Mouse (Mus musculus) cerebellum, postnatal 14 days (tissue): ENCODE results near the gene Nktr.
A peak's percentile ranks its signal among the peaks of the same experiment; 100 is the strongest.

Source experiments
- DNase-seq, 2 experiments: peaks; one replicate each; pipeline ENCODE4 v3.0.0; 2021; ENCODE audit warnings: mixed read lengths in 2 of 2

Gene Nktr

GRCm38 (mm10) chr9:121762248-121762647 is 43.3 kb downstream of the Nktr start:
- peak; percentile 22 to 23 for DNase-seq

DNA sequence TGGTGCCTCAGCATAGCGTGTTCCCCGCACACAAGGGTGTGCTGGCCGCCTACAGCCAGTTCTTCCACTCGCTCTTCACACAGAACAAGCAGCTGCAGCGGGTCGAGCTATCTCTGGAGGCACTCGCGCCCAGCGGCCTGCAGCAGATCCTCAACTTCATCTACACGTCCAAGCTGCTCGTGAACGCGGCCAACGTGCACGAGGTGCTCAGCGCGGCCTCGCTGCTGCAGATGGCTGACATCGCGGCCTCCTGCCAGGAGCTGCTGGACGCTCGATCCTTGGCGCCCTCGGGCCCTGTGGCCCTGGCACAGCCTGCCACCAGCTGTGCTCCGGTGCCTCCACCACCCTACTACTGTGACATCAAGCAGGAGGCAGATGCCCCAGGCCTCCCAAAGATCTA is 43.8 kb downstream of the Nktr start:
- DNase-seq: peak; percentile 41 to 56

DNA sequence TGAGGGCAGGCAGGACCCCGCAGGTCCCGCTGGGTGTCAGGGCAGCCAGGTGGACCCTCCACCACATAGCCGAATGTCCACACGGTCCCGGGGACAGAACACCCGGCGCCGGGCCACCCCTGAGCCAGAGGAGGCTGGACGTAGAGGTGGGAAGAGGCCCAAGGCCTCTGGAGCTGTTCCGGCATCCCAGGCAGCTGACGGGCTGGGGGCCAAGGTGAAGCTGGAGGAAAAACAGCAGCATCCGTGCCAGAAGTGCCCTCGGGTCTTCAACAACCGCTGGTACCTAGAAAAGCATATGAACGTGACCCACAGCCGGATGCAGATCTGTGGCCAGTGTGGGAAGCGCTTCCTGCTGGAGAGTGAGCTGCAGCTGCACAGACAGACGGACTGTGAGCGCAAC is 44.7 kb downstream of the Nktr start:
- DNase-seq: peak; percentile 29 to 52

DNA sequence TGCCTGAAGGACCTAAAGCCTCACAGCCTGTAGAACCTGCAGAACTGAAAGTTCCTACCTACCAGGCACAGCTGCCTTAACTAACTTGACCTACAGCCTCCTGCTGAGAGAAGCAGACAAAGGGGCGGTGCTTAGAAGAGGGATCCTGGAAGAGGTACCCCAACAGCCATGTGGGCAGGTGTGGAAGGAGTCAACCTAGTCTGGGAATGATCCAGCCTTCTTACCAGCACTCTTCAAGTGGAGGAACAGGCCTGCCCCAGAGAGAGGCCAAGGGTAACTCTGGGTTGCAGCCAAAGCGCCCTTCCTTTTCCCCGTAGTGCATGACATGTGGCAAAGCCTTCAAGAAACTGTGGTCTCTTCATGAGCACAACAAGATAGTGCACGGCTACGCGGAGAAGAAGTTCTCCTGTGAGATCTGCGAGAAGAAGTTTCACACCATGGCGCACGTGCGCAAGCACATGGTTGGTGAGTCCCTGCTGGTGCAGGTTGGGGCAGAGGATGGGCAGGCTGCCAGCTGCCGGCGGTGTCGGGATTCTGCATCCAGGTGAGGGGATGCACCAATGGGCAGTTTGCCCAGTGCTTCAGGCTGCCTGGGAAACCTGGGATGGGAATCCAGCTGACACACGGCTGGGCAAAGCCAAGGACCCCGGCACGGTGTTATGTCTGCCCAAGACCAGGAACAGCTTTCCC is 46.3 kb downstream of the Nktr start:
- DNase-seq: peak; percentile 43 to 62

DNA sequence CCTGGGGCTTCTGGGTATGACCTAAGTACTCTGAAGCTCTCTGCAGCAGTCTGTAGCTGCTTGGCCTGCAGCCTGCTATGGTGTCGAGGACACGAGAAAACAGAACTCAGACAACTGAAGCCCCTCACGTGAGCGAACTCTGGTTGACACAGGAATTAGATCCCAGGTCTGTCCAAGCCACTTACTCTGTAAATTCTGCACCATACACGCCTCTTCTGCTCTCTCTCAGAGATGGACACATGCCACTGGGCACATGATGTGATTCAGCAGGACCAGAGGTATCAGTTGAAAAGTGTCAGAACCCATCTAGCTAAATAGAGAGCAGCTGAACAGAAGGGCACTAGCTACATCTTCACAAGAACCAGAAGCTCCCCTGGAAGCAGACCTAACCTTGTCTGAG is 53.4 kb downstream of the Nktr start:
- no peak for DNase-seq

GRCm38 (mm10) chr9:121775951-121776350 is 57.0 kb downstream of the Nktr start:
- DNase-seq: no peak

DNA sequence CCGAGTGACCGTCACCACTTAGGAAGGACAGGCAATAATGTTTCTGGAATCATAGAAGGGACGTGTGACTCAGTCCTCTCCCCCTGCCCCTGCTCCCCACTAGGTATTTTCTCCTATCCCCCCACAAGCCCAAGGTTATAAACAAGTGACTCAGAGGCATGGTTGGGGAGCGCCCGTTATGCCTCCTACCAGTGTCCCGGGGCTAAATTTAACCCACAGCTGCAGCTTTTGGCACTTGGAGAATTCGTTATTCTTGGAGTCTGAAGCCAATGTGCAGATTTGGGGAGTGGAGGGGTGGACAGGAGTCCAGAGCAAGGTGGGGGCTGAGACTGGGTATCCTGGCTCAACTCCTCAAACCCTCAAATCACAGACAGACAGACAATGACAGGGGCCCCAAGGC is 57.5 kb downstream of the Nktr start:
- no peak for DNase-seq

- peak in 1 of 2 experiments; percentile 26 for DNase-seq
Measured at GRCm38 (mm10) chr9:121777484-121778065, 58.6 kb downstream of the Nktr start, which contains the start of gene Klhl40. Klhl40 (plus strand) TSS chr9:121777607.

- DNase-seq: peak; percentile 65 to 77
Measured at GRCm38 (mm10) chr9:121778066-121778624, 59.2 kb downstream of the Nktr start.

GRCm38 (mm10) chr9:121784801-121785200 is 65.8 kb downstream of the Nktr start:
- DNase-seq: peak; percentile 33 to 38

DNA sequence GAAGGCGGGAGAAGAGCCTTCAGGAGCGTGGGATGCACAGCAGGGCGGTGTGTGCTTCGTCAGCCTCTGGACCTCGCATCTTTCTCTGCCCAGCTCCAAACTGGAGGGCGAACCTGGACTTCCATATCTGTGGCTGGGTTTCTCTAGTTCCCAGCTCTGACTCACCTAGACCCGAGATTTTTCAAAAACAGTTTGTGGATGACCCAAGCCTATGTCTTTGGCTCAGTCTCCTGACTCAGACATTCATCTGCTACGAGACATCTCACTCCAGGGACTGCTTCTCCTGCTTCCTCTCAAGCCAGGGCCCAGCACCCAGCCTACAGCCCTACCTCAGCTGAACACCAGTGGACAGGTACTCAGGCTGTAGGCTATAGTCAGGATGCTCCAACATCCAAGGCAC is 66.3 kb downstream of the Nktr start:
- no peak for DNase-seq

- no peak for DNase-seq
Measured at GRCm38 (mm10) chr9:121786359-121786758, 67.4 kb downstream of the Nktr start.

GRCm38 (mm10) chr9:121791206-121791605 is 72.2 kb downstream of the Nktr start:
- peak; percentile 54 to 69 for DNase-seq

GRCm38 (mm10) chr9:121791757-121792521 is 73.0 kb downstream of the Nktr start, which contains the start of gene Hhatl:
Hhatl (minus strand) TSS chr9:121792507.
- no peak for DNase-seq

- DNase-seq: peak; percentile 60 to 75
Measured at GRCm38 (mm10) chr9:121794972-121795539, 76.1 kb downstream of the Nktr start.

GRCm38 (mm10) chr9:121797722-121798121 is 78.8 kb downstream of the Nktr start:
- DNase-seq: no peak

- no peak for DNase-seq
Measured at GRCm38 (mm10) chr9:121798887-121799520, 80.0 kb downstream of the Nktr start.

GRCm38 (mm10) chr9:121802747-121803146 is 83.8 kb downstream of the Nktr start:
- no peak for DNase-seq
